Mouse (Mus musculus) skeletal muscle tissue, adult 2 months (tissue): ENCODE results near the gene Prr12.
A peak's percentile ranks its signal among the peaks of the same experiment; 100 is the strongest.

Experiments
- DNase-seq: peaks from one replicate; pipeline ENCODE4 v3.0.0-alpha.2; 2012; ENCODE audit warnings: low read depth, low spot score

The Prr12 gene

GRCm38 (mm10) chr7:45000539-45001114 lies 52.1 kb downstream of the Prr12 start:
- no peak for DNase-seq

GRCm38 (mm10) chr7:44999753-45000152 lies 52.9 kb downstream of the Prr12 start:
- DNase-seq, result no peak

GRCm38 (mm10) chr7:44998501-44998955 lies 54.2 kb downstream of the Prr12 start, which contains the start of gene Bcl2l12:
TSS of gene Bcl2l12 (minus strand) at chr7:44998712.
- DNase-seq, result no peak

- no peak for DNase-seq
Measured at GRCm38 (mm10) chr7:44997940-44998428, 54.7 kb downstream of the Prr12 start.

GRCm38 (mm10) chr7:44997231-44997939 lies 55.3 kb downstream of the Prr12 start, which contains the start of gene Irf3:
TSS of gene Irf3 (plus strand) at chr7:44997648.
- peak; percentile 96 for DNase-seq

- no peak for DNase-seq
Measured at GRCm38 (mm10) chr7:44996672-44997071, 56.0 kb downstream of the Prr12 start.

GRCm38 (mm10) chr7:44986879-44987718 lies 65.6 kb downstream of the Prr12 start:
- no peak for DNase-seq

- DNase-seq, result peak; percentile 100
Measured at GRCm38 (mm10) chr7:44986192-44986878, 66.3 kb downstream of the Prr12 start, which contains the start of gene Prmt1. TSS of gene Prmt1 (minus strand) at chr7:44986568.

GRCm38 (mm10) chr7:44985595-44986191 lies 67.0 kb downstream of the Prr12 start:
- peak; percentile 56 for DNase-seq

- peak; percentile 44 for DNase-seq
Measured at GRCm38 (mm10) chr7:44984833-44985164, 67.9 kb downstream of the Prr12 start.

- DNase-seq, result peak; percentile 82
Measured at GRCm38 (mm10) chr7:44983944-44984832, 68.5 kb downstream of the Prr12 start.

GRCm38 (mm10) chr7:44983085-44983484 lies 69.6 kb downstream of the Prr12 start:
- peak; percentile 71 for DNase-seq

- DNase-seq, result no peak
Measured at GRCm38 (mm10) chr7:44981539-44981938, 71.1 kb downstream of the Prr12 start.

- no peak for DNase-seq
Measured at GRCm38 (mm10) chr7:44978300-44978699, 74.4 kb downstream of the Prr12 start.
